Mouse (Mus musculus) lung, adult 2 months (tissue): ENCODE results near the gene Ubap1l. TPM values are rescaled to one million over a fixed set of nuclear protein-coding genes. Genes with fewer than 3 reads are reported as not detected.

Experiments
- DNase-seq: peaks from one replicate; pipeline ENCODE4 v3.0.0; 2022
- H3K4me1 ChIP-seq: fragments of 200-500 bp; 2 replicates; pipeline ENCODE4 v1.6.1; 2011; ENCODE audit warnings: low read length; ENCODE audit not compliant: control insufficient read depth, insufficient read depth
- H3K4me3 ChIP-seq: fragments of 200-500 bp; replicated peaks from 2 replicates; pipeline ENCODE3; 2011; ENCODE audit warnings: low read depth, mild to moderate bottlenecking, control low read depth, low read length; ENCODE audit errors: extremely low read depth
- CTCF ChIP-seq: fragments of 200-500 bp; IDR thresholded peaks from 2 replicates; pipeline ENCODE4 v1.5.1; 2011; ENCODE audit warnings: mild to moderate bottlenecking, low read length, control low read depth; ENCODE audit not compliant: insufficient read depth
- POLR2A ChIP-seq: fragments of 200-500 bp; IDR thresholded peaks from 2 replicates; pipeline ENCODE4 v1.6.1; 2011; ENCODE audit warnings: low read depth, mild to moderate bottlenecking, control low read depth, low read length, borderline replicate concordance; ENCODE audit errors: extremely low read depth
- WGBS: fragments of 180-500 bp; shearing (Covaris S2); methylation state at CpG from one replicate; pipeline ENCODE4 v1.1.7; 2018; 5-methylcytosine and 5-hydroxymethylcytosine counted together
- polyA plus RNA-seq: library from polyadenylated mRNA; depleted of rRNA; stranded (reverse); fragments of >200 nt; gene quantifications from 2 replicates; pipeline ENCODE4 v1.2.3, GENCODE M21; 2012

The Ubap1l gene
- polyA plus RNA-seq, 1 experiment: 0.37 TPM

GRCm38 (mm10) chr9:65345854-65346475, 14.9 kb upstream of the Ubap1l start, which contains the start of gene Pdcd7:
TSS of gene Pdcd7 (plus strand) at chr9:65346104.
- peak; percentile 94 for DNase-seq
- H3K4me3 ChIP-seq: peak within 1 kb of the TSS; percentile 74
- WGBS: under 1% methylated on average over 45 of the region's 59 CpGs
- H3K4me1 ChIP-seq: peaks cover 10% of the 10 kb centered on the region
- peak; percentile 85; the same call in 1 of the 2 replicates for TF ChIP-seq POLR2A
- no peak for TF ChIP-seq CTCF

- TF ChIP-seq POLR2A (no peak), CTCF (no peak)
- Histone ChIP-seq H3K4me3 (peak overlapping the region; percentile 74), H3K4me1 (peaks cover 10% of the 10 kb centered on the region)
- DNase-seq: peak; percentile 54
- WGBS: under 1% methylated on average over 72 of the region's 77 CpGs
These were observed 14.2 kb upstream of the Ubap1l start for GRCm38 (mm10) chr9:65346476-65347111.

- H3K4me3 ChIP-seq: peak overlapping the region; percentile 74
- TF ChIP-seq POLR2A (no peak), CTCF (no peak)
- H3K4me1 ChIP-seq: peaks cover 10% of the 10 kb centered on the region
- DNase-seq: no peak
- WGBS: 25% methylated on average over 8 of the region's 8 CpGs
These were observed 13.6 kb upstream of the Ubap1l start for GRCm38 (mm10) chr9:65347112-65347850.

GRCm38 (mm10) chr9:65353251-65353650, 7.6 kb upstream of the Ubap1l start:
- no peak for TF ChIP-seq CTCF
- no peak for TF ChIP-seq POLR2A
- DNase-seq: no peak
- H3K4me3 ChIP-seq: no peak overlapping the region
- H3K4me1 ChIP-seq: peaks cover 2% of the 10 kb centered on the region
- 85% methylated on average over 5 of the region's 5 CpGs for WGBS

GRCm38 (mm10) chr9:65356561-65356960, 4.3 kb upstream of the Ubap1l start:
- H3K4me3 ChIP-seq: no peak overlapping the region
- H3K4me1 ChIP-seq: no peaks in the 10 kb centered on the region
- TF ChIP-seq CTCF (no peak), POLR2A (no peak)
- no peak for DNase-seq
- 88% methylated on average over 7 of the region's 7 CpGs for WGBS

GRCm38 (mm10) chr9:65356971-65357370, 3.9 kb upstream of the Ubap1l start:
- 91% methylated on average over 2 of the region's 2 CpGs for WGBS
- no peak for DNase-seq
- no peaks in the 10 kb centered on the region for H3K4me1 ChIP-seq
- TF ChIP-seq CTCF: no peak
- TF ChIP-seq POLR2A: no peak
- no peak overlapping the region for H3K4me3 ChIP-seq

- WGBS: 81% methylated on average over 1 of the region's 1 CpGs
- Histone ChIP-seq H3K4me3 (no peak overlapping the region), H3K4me1 (no peaks in the 10 kb centered on the region)
- DNase-seq: no peak
- TF ChIP-seq POLR2A: no peak
- TF ChIP-seq CTCF: no peak
These were observed 1.8 kb upstream of the Ubap1l start for GRCm38 (mm10) chr9:65358956-65359480.

GRCm38 (mm10) chr9:65363684-65364083, 2.8 kb downstream of the Ubap1l start:
- TF ChIP-seq CTCF (no peak), POLR2A (no peak)
- Histone ChIP-seq H3K4me3 (no peak overlapping the region), H3K4me1 (no peaks in the 10 kb centered on the region)
- WGBS: 41% methylated on average over 9 of the region's 9 CpGs
- DNase-seq: no peak

GRCm38 (mm10) chr9:65365721-65366120, 4.9 kb downstream of the Ubap1l start:
- DNase-seq: no peak
- Histone ChIP-seq H3K4me1 (no peaks in the 10 kb centered on the region), H3K4me3 (no peak overlapping the region)
- 69% methylated on average over 7 of the region's 7 CpGs for WGBS
- TF ChIP-seq CTCF (no peak), POLR2A (no peak)
